Mouse (Mus musculus) skeletal muscle tissue, adult 2 months (tissue): ENCODE data around the gene Mymk.

Source experiments
- DNase-seq: peaks from one replicate; pipeline ENCODE4 v3.0.0-alpha.2; 2012; ENCODE audit warnings: low read depth, low spot score

Gene Mymk

DNA sequence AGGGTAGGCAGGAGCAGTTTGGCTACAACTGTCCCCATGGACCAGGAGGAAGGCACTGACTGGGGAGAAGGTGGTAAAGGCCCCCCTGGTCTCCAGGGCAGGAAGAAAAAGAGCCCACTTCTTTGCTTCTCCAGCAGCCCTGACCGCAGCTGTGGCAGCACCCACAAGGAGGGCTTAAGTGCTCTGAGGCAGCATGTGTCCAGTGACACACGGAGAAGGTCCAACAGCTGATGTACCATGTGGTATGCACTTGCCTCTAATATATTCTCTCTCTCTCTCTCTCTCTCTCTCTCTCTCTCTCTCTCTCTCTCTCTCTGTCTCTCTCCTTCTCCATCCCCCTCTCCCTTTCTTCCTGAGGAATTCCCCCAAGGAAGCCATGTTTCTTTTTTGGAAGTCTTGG, at the start of gene Mymk:
Gene Mymk (minus strand): TSS at position 202 of the 400 bp plus-strand sequence.
- DNase-seq = no peak

DNA sequence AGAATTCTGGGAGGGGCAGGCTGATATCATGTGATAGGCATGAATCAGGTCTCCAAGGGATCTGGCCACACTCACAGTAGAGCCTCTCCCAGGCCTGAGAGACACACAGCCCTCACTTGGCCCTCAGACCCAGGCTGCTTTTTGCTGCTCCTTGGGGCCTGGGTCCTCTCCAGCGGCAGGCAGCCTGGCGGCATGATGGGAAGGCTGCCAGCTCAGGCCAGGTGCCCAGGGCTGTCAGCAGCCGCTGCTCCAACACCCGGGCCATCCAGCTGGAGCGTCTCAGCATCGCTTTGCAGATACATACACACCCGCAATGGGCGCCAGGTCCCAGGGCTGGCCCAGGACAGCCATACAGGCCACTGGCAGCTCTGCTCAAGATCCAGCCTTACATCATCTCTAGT, 48.3 kb upstream of the Mymk start:
- peak; percentile 68 for DNase-seq

DNA sequence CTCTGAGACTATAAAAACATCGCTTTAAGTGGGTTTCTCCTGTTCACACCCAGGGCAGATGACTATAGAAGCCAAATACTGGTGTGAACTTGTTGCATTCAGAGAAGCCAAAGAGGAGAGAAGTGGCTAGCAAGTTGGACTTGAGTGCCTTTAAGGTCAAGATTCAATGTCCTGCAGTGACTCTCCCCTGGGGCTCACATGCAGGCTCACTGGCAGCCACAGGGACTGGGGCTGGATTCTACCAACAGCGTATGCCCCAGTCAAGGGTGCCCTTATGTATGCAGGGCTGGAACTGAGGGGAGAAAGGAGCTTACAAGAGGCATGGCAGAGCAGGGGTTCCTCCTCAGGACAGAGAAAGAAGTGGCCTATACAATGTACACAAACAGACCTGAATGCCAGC, 47.8 kb upstream of the Mymk start:
- DNase-seq = no peak

- DNase-seq = no peak
Measured at GRCm38 (mm10) chr2:27118452-27118851, 46.5 kb upstream of the Mymk start.

GRCm38 (mm10) chr2:27114169-27114568, 42.2 kb upstream of the Mymk start:
- DNase-seq = no peak

DNA sequence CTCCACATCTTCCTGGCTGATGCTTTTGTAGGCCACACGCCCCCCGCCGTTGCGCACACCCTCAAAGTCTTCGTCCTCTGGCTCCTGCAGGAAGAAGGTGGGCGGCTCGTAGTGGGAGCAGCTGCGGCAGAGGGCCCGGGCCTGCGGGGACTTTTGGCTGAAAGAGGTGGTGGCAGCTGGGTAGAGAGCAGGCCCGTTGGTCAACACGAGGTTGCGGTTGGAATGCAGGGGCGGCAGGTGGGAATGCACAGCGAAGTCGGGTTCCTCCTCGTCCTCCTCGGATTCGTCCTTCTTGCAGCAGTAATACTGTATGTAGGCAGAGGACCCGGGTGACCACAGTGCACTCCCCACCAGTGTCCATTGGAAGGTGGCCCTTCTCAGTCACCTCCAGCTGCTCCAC, 40.6 kb upstream of the Mymk start:
- DNase-seq = no peak

- DNase-seq = no peak
Measured at GRCm38 (mm10) chr2:27109052-27109451, 37.1 kb upstream of the Mymk start.

DNA sequence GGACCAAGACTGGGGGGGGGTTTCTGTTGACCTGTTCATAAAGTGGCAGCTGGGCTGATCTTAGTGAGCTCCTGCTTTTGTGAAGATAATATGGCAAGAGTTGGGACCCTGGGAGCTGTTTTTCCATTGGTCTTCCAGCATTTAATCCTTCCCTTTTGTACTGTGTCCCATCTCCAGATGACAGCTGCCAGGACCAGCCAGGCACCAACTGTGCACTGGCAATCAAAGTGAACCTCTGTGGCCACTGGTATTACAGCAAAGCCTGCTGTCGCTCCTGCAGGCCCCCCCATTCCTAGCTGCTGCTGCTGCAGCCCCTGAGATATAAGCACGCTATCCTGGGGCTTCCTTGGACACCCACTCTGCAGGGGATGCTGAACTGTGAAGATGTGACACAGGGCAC, 36.2 kb upstream of the Mymk start:
- no peak for DNase-seq

DNA sequence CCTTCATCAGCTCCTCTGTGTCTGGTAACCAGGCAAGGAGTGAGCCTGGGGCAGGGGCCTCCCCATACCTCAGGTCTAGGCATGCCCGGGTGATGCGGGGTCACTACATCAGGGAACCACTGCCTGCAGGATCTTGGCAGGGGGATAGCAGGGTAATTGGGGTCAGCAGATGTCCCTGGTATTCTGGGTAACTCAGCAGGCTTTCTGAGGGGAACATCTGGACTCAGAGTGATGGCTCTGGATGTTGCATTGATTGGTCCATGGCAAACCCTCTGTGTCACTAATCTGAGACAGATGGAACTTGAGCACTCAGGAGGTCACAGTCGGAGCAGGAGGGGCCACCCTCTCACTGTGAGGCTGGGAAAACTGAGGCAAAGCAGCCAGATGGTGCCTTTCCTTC, 34.8 kb upstream of the Mymk start:
- DNase-seq = no peak

DNA sequence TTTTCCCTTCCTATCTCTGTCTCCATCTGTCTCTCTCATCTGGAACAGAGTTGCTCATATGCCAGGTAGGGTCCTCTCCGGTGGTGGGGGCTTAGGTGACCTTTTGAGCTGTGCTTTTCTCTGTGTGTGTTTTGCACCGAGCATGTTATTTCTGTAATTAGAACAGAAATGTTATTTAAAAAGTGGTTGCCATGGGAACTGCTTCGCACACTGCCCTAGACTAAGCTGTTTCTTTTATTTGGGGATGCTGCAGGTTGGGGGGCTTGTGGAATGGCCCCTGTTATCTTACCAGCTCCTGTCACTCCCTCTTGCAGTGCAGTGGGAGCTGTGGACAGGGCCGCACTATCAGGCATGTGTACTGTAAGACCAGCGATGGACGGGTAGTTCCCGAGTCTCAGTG, 31.6 kb upstream of the Mymk start:
- no peak for DNase-seq

DNA sequence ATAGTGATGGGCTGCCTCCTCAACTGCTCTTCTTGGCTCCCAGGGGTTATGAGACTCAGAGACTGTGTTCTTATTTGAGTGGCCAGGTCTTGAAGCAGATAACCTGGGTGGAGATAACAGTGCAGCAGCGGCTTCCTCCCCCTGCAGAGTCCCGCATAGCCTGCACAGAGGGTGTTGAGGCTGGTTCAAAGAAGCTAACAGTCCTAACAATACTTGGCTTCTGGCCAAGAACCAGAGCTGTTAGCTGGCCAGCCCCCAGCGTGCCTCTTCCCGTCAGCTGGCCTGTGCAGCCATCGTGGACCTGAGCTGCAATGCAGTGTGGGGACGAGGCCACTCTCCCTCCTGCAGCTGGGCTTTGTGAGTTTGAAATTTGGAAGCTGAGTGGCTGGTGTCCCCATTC, 25.8 kb upstream of the Mymk start:
- peak; percentile 43 for DNase-seq

DNA sequence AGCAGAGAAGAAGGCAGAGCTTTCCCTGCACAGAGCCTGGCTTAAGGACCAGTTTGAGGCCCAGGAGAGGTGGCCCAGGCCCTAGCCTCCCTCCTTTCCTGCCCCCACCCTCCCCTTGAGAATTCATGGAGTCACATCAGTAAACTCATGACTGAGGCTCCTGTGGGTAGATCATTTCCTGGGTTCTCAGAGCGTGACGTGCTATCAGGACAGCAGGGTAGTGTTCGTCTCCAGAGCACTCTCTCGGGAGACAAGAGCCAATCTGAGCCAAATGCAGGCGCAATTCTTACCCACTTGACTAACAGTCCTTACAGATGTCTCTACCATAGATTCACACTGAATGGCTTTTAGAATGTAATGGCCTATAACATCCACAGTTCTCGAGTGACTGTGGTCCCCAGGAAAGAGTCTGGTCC, 25.3 kb upstream of the Mymk start:
- DNase-seq = peak; percentile 38

GRCm38 (mm10) chr2:27096341-27096981, 24.5 kb upstream of the Mymk start:
- no peak for DNase-seq

DNA sequence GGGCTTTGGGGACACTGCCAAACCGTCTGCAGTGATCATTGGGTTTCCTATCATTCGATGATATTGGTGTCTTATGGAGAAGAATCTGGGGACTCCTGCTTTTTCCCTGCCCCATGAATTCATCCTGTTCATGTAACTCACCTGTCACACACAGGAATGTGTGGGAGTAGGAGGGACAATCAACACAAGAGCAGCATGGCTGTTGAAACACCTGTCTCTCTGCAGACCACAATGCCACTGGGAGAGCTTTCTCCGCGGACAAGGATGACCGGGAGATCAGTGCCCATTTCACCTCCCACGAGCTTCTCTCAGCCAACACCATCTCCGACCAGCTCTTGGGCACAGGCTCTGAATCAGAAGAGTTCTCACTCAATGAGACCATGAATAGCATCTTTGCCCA, 23.2 kb upstream of the Mymk start:
- no peak for DNase-seq

GRCm38 (mm10) chr2:27089238-27089637, 17.3 kb upstream of the Mymk start:
- no peak for DNase-seq

DNA sequence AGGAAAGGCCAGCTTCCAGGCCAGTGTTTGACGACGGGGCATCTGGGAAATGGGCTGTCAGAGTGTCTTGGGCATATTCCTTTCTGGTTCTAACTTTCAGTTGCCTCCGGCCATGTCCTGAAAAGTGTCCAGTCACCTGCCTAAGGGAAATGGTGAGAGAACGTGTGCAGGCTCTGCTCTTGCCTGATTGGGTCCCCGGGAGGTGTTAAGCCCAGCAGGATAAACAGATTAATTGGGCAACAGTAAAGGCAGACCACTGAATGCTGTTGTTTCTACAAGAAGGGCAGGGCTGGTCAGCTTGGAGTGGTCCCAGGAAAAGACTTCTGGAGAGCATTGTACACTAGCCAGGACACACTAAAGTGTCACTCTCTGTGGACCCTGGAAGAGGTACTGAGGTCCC, 16.7 kb upstream of the Mymk start:
- no peak for DNase-seq

DNA sequence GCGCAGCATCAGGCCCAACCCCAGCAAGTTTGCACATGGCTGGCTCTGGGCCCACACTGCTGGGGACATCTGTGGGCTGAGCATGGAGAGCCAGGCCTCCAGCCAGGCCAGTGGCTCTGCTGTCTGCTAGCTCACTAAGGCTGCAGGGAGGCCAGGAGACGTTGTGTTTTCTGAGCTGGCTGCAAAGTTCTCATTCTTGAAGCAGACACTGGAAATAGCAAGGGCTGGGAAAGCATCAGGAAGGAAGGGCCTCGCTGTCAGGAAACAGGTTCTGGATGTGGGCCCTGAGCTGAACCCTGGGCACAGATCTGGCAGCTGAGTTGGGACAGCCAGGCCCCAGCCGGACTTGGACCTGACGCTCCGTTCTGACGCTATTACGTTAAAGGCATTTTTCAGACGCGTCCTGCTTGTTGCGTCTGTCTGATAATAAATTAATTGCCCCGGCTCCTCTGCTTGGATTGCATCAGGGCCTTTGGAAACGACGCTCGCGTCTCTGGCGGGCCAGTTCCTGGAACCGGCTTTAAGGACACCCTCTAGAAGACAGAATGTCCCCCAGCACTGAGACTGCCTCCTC, 16.2 kb upstream of the Mymk start:
- DNase-seq = peak; percentile 75

- DNase-seq = no peak
Measured at GRCm38 (mm10) chr2:27087581-27087980, 15.6 kb upstream of the Mymk start.

DNA sequence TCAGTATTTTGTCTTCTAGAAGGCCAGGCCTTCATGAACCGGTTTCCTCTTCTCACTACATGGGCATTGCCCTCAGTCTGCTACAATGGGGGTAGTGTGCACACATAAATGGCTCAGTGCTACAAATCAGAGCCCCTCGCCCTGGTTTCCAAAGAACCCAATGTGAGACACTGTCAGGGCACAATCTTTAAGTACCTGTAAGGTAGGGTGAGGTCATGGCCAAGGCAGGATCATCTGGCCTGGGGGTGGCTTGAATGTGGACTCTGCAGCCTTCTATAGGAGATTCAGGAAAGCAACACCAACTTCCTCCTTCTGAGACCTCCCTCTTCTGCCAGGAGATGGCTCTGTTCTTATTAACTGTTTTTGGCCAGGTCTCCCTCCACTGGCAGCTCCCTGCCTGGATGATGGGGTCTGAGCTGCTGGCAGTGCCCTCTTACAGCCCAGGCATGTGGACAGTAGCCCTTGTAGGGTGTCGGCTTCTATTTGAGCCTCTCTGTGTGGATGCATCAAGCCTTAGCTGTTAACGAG, 14.6 kb upstream of the Mymk start:
- DNase-seq = no peak

DNA sequence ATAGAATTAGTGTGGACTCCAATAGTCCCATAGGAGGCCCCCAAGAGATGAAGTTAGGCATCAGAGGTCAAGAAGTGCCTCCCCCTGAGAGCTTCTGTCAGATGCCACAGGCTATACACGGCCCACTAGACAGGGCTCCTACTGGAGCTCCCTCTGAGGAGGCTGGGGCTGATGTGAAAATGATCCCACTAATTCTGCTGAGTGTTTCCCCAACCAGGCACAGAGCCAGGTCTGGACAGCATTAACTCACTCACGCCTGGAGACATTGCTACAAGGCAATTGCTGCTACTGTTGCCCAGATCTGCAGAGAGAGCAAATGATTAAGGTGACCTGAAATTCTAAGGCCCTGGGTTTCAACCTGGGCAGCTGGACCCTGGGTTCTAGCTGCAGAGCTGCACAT, 13.8 kb upstream of the Mymk start:
- DNase-seq = no peak

DNA sequence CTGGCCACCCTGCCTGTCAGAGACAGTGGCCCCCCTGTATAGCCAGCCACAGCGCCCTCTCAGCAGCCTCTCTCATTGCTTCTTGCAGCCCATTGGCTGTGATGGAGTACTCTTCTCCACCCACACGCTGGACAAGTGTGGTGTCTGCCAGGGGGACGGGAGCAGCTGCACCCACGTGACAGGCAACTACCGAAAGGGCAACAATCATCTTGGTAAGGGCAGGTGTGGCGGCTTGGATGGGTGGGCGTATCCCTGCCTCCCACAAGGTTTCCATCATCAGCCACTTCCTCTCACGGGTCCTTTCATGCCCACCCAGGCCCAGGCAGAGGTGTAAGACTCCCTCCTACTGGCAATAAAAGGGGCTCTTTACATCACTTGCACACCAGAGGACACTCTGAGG, 13.0 kb upstream of the Mymk start:
- no peak for DNase-seq

DNA sequence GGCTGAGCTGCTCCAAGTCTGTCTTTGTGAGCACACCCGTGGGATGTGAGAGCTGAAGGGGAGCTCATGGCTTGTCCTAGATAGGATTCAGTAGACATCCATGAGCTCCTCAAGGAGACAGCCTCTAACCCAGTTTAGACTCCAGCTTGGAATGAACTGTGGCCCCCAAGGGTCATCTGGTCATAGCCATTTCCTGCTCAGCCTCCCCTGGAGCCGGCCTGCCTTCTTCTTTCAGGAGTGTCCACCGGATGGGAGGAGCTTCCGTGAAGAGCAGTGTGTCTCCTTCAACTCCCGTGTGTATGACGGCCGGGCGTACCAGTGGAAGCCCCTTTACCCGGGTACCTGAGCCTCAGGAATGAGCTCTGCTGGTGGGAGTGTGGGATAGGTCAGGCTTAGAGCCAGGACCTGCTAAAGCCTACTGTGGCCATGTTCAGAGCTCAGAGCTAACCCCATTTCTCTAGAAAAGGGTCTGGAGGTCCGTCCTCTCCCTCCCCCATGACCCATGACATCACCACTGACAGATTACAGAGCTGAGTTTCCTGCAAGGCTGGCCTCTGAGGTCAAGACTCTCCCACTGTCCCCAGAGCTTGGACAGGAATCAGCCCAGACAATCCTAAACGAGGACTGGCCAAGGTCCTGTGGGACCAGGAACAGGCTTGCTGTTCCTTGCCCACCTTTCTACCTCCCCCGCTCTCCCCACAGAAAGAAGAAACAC, 11.9 kb upstream of the Mymk start:
- no peak for DNase-seq

- DNase-seq = no peak
Measured at GRCm38 (mm10) chr2:27079649-27080048, 7.7 kb upstream of the Mymk start.
